In genomic region chr17:45588370-45588769, GRCm38 (mm10) we compare ENCODE assay signal across 26 mouse cellular contexts. TPM values are rescaled to one million over a fixed set of nuclear protein-coding genes. Genes with fewer than 3 reads are reported as not detected.
DNase-seq lines count a peak whose midpoint lies in the region; ATAC-seq and TF ChIP-seq lines count a peak whose summit lies in the region.
"Had no signal": no experiment of that assay in that cellular context is flagged by ENCODE, and none has a peak within 500 bp of the region (broad histone marks: within the 10 kb centered on the region; RNA-seq: fewer than 3 reads in every experiment).

No protein-coding gene starts in this region.

- no peak overlapping the region for H3K9ac ChIP-seq in lung, postnatal 0 days (replicated peaks; ENCODE audit: low read depth)
- H3K9ac ChIP-seq: embryonic facial prominence, embryonic 15.5 days; heart, embryonic 13.5 days; hindbrain, embryonic 12.5 days had no signal

- no peak for TF ChIP-seq EP300 in lung, postnatal 0 days (IDR thresholded peaks at IDR 0.05)

- WGBS in lung, postnatal 0 days: 88% methylated on average over 6 of the region's 7 CpGs

- H3K4me3 ChIP-seq in lung, postnatal 0 days (ENCODE audit: low read depth, low read length): no peak overlapping the region
- H3K4me3 ChIP-seq: embryonic facial prominence, embryonic 15.5 days; erythroblast, embryonic 14.5 days; forebrain, embryonic 10.5 days; gastrocnemius, adult 2 months; heart, embryonic 13.5 days; hindbrain, embryonic 12.5 days had no signal

- no peak overlapping the region for H3K4me2 ChIP-seq in lung, postnatal 0 days (replicated peaks; ENCODE audit: low read depth, low read length)
- H3K4me2 ChIP-seq: embryonic facial prominence, embryonic 15.5 days; heart, embryonic 13.5 days; hindbrain, embryonic 12.5 days had no signal

- no peak for ATAC-seq in lung, postnatal 0 days
- ATAC-seq: activated CD4-positive, CD25-positive, alpha-beta regulatory T cell, adult 4 months; forebrain, embryonic 14.5 days; hindbrain, embryonic 16.5 days; inflammation-experienced regulatory T-cells, adult 6 months; intestine, postnatal 0 days; Patski had no signal

- no peaks in the 10 kb centered on the region for H3K27me3 ChIP-seq in lung, postnatal 0 days (replicated peaks; ENCODE audit: insufficient read depth, low read length)
- H3K27me3 ChIP-seq: embryonic facial prominence, embryonic 15.5 days; heart, embryonic 13.5 days; Patski had no signal

- H3K4me1 ChIP-seq in lung, postnatal 0 days (ENCODE audit: insufficient read depth, low read depth, low read length): peaks cover 42% of the 10 kb centered on the region

- H3K27ac ChIP-seq in lung, postnatal 0 days (ENCODE audit: low read length): no peak overlapping the region
- H3K27ac ChIP-seq: embryonic facial prominence, embryonic 15.5 days; forebrain, embryonic 10.5 days; gastrocnemius, adult 2 months; heart, embryonic 13.5 days; hindbrain, embryonic 12.5 days had no signal

- no peaks in the 10 kb centered on the region for H3K36me3 ChIP-seq in lung, postnatal 0 days (ENCODE audit: insufficient read depth, low read length)

- H3K9me3 ChIP-seq in lung, postnatal 0 days (ENCODE audit: low read length): no peaks in the 10 kb centered on the region
- H3K9me3 ChIP-seq: embryonic facial prominence, embryonic 15.5 days; hindbrain, embryonic 12.5 days had no signal

- no peak for TF ChIP-seq CTCF in lung, postnatal 0 days (IDR thresholded peaks at IDR 0.05)

- DNase-seq in adrenal gland, adult 2 months: peak; percentile 5
- DNase-seq in adrenal gland, postnatal 25 days: no peak
- peak; percentile 33 for DNase-seq in cerebellum, adult 9-10 months
- DNase-seq in cerebellum, postnatal 25 days: no peak
- peak; percentile 2 for DNase-seq in thymus, postnatal 4 days
- no peak for DNase-seq in thymus, postnatal 10 days (ENCODE audit: low spot score in 2 of 2)
- no peak for DNase-seq in lung, postnatal 0 days (ENCODE audit: low spot score)
- DNase-seq: adrenal gland, adult 8-10 months; embryo, embryonic 11 days; gastrocnemius, adult 2 months; gastrocnemius, postnatal 25 days; heart, postnatal 4 days had no signal

RNA-seq across cellular contexts. Expression of gene Slc29a1, which starts 11.0 kb away (rescaled TPM):
- 100 to 1,000 TPM; 104 to 197 TPM for total RNA-seq in adrenal gland, adult 2 months (2021)
- 288 and 410 TPM in 2 replicates for polyA plus RNA-seq in adrenal gland, adult 2 months (2012; rRNA removed)
- total RNA-seq in adrenal gland, postnatal 25 days (2021): 151 and 173 TPM in 2 replicates
- 99.8 and 120 TPM in 2 replicates for polyA plus RNA-seq in lung, postnatal 0 days (2015; fragmentation: Nextera tagmentation; extraction: Ambion mirVana)

RNA-seq across cellular contexts. Expression of gene Mymx, which starts 13.5 kb away (rescaled TPM):
- not detected for total RNA-seq in adrenal gland, adult 2 months (2021)
- polyA plus RNA-seq in adrenal gland, adult 2 months (2012; rRNA removed): 0.18 and 0.55 TPM in 2 replicates
- total RNA-seq in adrenal gland, postnatal 25 days (2021): not detected in 2 replicates
- not detected in 2 replicates for polyA plus RNA-seq in lung, postnatal 0 days (2015; fragmentation: Nextera tagmentation; extraction: Ambion mirVana)
- total RNA-seq: common myeloid progenitor, adult 5-6 weeks; granulocyte monocyte progenitor cell, adult 5-6 weeks; heart, postnatal 4 days had no signal
- polyA plus RNA-seq: activated CD4-positive, CD25-positive, alpha-beta regulatory T cell, adult 4 months; forebrain, embryonic 14.5 days; heart, postnatal 0 days; hindbrain, embryonic 16.5 days; inflammation-experienced regulatory T-cells, adult 6 months; Patski had no signal

RNA-seq across cellular contexts. Expression of gene Hsp90ab1, which starts 15.3 kb away (rescaled TPM):
- total RNA-seq in adrenal gland, adult 2 months (2021): 1,000 to 10,000 TPM; 1,973 to 2,851 TPM
- polyA plus RNA-seq in adrenal gland, adult 2 months (2012; rRNA removed): 197 and 291 TPM in 2 replicates
- 1,940 and 2,378 TPM in 2 replicates for total RNA-seq in adrenal gland, postnatal 25 days (2021)
- polyA plus RNA-seq in lung, postnatal 0 days (2015; fragmentation: Nextera tagmentation; extraction: Ambion mirVana): 607 and 696 TPM in 2 replicates

RNA-seq across cellular contexts. Expression of gene Slc35b2, which starts 24.7 kb away (rescaled TPM):
- 10 to 100 TPM; 43.6 to 59.7 TPM for total RNA-seq in adrenal gland, adult 2 months (2021)
- polyA plus RNA-seq in adrenal gland, adult 2 months (2012; rRNA removed): 167 and 198 TPM in 2 replicates
- total RNA-seq in adrenal gland, postnatal 25 days (2021): 59.6 and 74.2 TPM in 2 replicates
- 84.8 and 85.1 TPM in 2 replicates for polyA plus RNA-seq in lung, postnatal 0 days (2015; fragmentation: Nextera tagmentation; extraction: Ambion mirVana)

RNA-seq across cellular contexts. Expression of gene Nfkbie, which starts 32.9 kb away (rescaled TPM):
- 1 to 10 TPM; 3.0 to 5.6 TPM for total RNA-seq in adrenal gland, adult 2 months (2021)
- 5.2 and 6.4 TPM in 2 replicates for polyA plus RNA-seq in adrenal gland, adult 2 months (2012; rRNA removed)
- 3.1 and 3.6 TPM in 2 replicates for total RNA-seq in adrenal gland, postnatal 25 days (2021)
- 2.4 and 5.0 TPM in 2 replicates for polyA plus RNA-seq in lung, postnatal 0 days (2015; fragmentation: Nextera tagmentation; extraction: Ambion mirVana)

Comparison
In these comparisons a context has a peak if more than half of its experiments do, and no peak if none do; other contexts are left out.
1. DNase-seq: peak in adrenal gland, adult 2 months (single experiment), cerebellum, adult 9-10 months (single experiment) and thymus, postnatal 4 days (single experiment); none in adrenal gland, postnatal 25 days (single experiment), cerebellum, postnatal 25 days (0 of 2), thymus, postnatal 10 days (0 of 2) and lung, postnatal 0 days (single experiment).